Mouse (Mus musculus) C2C12 (cell line): ENCODE measurements around the gene Gm20708. TPM values are rescaled to one million over a fixed set of nuclear protein-coding genes. Genes with fewer than 3 reads are reported as not detected.
A peak's percentile ranks its signal among the peaks of the same experiment; 100 is the strongest.

Experiments used
- H3K27me3 ChIP-seq: one replicate; pipeline ENCODE4 v1.6.1; 2011; ENCODE audit not compliant: control insufficient read depth, insufficient read depth, insufficient read length
- H3K36me3 ChIP-seq: one replicate; pipeline ENCODE4 v1.6.1; 2011; ENCODE audit not compliant: control insufficient read depth, insufficient read depth
- H3K4me3 ChIP-seq: one replicate; pipeline ENCODE4 v1.5.1; 2011; ENCODE audit warnings: mild to moderate bottlenecking, control low read depth; ENCODE audit not compliant: poor library complexity, insufficient read depth, severe bottlenecking
- H3K79me2 ChIP-seq: one replicate; pipeline ENCODE4 v1.6.1; 2011; ENCODE audit not compliant: control insufficient read depth, insufficient read depth
- H3K79me3 ChIP-seq: one replicate; pipeline ENCODE4 v1.6.1; 2011; ENCODE audit warnings: low read depth, control low read depth
- H3ac ChIP-seq: one replicate; pipeline ENCODE3; 2011; ENCODE audit warnings: low read depth; ENCODE audit not compliant: control insufficient read depth, insufficient read length
- CEBPB ChIP-seq: IDR thresholded peaks from one replicate; pipeline ENCODE4 v1.6.1; 2011; ENCODE audit warnings: low read depth, mild to moderate bottlenecking, control low read depth, moderate library complexity
- CTCF ChIP-seq: IDR thresholded peaks from one replicate; pipeline ENCODE4 v1.5.1; 2011; ENCODE audit not compliant: control insufficient read depth, insufficient read depth, insufficient read length
- FOSL1 ChIP-seq: IDR thresholded peaks from one replicate; pipeline ENCODE4 v1.8.0; 2011; ENCODE audit warnings: mild to moderate bottlenecking, low read length; ENCODE audit not compliant: poor library complexity, insufficient read depth, severe bottlenecking
- MAX ChIP-seq: IDR thresholded peaks from one replicate; pipeline ENCODE4 v1.6.1; 2011; ENCODE audit warnings: mild to moderate bottlenecking, control low read depth
- MYOD1 ChIP-seq: IDR thresholded peaks from one replicate; pipeline ENCODE4 v1.6.1; 2011; ENCODE audit warnings: low read depth; ENCODE audit not compliant: control insufficient read depth, insufficient read length
- MYOG ChIP-seq: IDR thresholded peaks from one replicate; pipeline ENCODE4 v1.6.1; 2011; ENCODE audit not compliant: control insufficient read depth, insufficient read length; ENCODE audit errors: extremely low read depth
- USF1 ChIP-seq: IDR thresholded peaks from one replicate; pipeline ENCODE4 v1.6.1; 2011; ENCODE audit warnings: low read depth, mild to moderate bottlenecking, control low read depth, moderate library complexity
- polyA plus RNA-seq: library from polyadenylated mRNA; unstranded; fragments of >200 nt; fragmentation: generic; extraction: Trizol; gene quantifications from one replicate; pipeline ENCODE4 v1.2.1, GENCODE M21; 2012; ENCODE audit warnings: missing spikeins

Gm20708 gene
- polyA plus RNA-seq, 1 experiment: 0.16 TPM

DNA sequence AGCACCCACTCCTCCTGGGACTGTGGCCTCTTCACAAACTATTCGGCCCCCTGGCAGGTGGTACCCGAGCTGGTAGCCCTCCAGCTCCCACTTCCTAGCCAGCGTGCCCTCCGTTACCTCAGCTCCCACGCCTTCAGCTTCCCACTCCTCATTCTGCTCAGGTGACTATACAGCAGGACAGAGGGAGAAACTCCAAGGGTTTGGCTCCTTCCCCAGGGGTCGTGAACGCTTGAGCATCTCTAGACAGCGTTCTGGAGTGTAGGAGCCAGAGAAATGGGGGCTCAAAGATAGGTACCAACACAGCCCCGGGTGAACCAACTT is 18.1 kb upstream of the Gm20708 start:
- Histone ChIP-seq H3K36me3 (no peaks in the 10 kb centered on the region), H3ac (no peak overlapping the region), H3K4me3 (no peak overlapping the region), H3K27me3 (no peaks in the 10 kb centered on the region), H3K79me3 (no peaks in the 10 kb centered on the region), H3K79me2 (no peaks in the 10 kb centered on the region)
- TF ChIP-seq MAX (no peak), CEBPB (no peak), MYOG (no peak), USF1 (no peak)

DNA sequence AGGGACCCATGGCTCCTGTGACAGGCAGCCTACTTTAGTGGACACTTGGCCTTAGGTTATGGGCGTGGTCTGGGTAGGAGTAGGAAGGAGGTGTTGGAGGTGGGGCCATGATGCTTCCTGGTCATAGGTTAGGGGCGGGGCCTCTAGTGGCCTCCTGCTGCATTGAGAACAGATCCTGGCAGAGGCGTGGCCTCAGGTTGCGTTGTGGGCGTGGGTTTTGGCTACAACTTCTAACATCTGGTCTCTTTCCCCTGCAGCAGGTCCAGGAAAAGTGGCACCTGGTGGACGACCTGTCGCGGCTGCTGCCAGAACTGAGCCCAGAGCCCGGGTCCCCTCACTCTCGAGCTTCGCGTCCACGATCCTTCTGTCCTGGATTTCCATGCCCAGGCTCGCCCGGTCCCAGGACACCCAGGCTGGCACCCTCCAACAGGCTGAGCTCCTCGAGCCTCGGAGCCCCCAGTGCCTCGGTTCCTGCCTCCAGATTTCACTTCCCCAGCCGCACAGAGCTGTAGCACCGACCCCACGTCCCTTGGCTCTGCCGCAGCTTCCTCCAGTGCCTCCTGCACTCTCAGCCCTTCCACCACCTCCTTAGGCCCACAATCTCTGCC is 17.1 kb upstream of the Gm20708 start:
- Histone ChIP-seq H3K79me3 (no peaks in the 10 kb centered on the region), H3ac (no peak overlapping the region), H3K79me2 (no peaks in the 10 kb centered on the region), H3K36me3 (no peaks in the 10 kb centered on the region), H3K4me3 (no peak overlapping the region), H3K27me3 (no peaks in the 10 kb centered on the region)
- TF ChIP-seq CEBPB: no peak
- TF ChIP-seq FOSL1: no peak
- no peak for TF ChIP-seq CTCF
- TF ChIP-seq USF1: no peak
- TF ChIP-seq MYOD1: no peak
- TF ChIP-seq MYOG: no peak
- TF ChIP-seq MAX: no peak

DNA sequence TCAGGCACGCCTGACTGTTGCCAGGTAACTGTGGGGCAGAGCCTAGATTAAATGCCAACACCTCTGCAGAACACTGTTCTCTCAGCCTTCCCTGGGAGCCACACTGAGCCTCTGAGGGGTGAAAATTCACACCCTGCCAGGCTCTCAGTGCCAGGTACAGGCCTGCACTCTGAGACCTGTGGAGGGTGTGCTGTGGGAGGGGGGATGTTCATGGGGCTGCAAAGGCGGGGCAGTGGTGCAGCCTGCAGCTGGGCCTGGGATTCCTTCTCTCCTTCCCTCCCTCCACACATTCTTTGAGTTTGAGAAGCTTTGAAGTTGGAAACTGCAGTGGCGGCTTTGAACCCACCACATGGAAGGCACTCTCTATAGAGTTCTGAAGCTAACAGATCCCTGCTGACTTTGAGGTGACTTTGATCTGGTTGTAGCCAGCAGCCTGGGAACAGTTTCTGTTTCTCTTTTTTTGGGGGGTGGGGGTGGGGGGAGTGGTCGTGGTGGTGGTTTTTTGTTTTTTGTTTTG is 15.4 kb upstream of the Gm20708 start:
- H3ac ChIP-seq: no peak overlapping the region
- no peaks in the 10 kb centered on the region for H3K27me3 ChIP-seq

DNA sequence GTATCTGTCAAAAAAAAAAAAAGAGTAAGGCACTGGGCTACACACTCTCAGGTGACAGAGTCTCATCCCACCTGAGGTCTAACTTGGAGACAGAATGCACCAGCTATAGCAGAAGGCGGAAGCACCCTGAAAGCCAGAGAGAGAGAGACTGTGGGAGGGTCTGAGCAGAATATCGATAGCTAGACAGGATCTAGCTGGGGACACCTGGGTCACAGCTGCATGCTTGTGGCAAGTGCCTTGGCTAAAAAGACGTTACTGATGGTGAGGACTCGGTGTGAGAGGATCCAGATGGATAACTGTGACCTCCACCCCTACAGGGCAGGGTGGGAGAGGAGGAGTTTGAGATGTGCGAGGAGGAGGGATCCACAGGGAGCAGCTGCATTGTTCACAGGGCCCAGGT is 12.5 kb upstream of the Gm20708 start:
- H3K79me2 ChIP-seq: no peaks in the 10 kb centered on the region
- H3K4me3 ChIP-seq: no peak overlapping the region
- H3K79me3 ChIP-seq: no peaks in the 10 kb centered on the region
- no peak overlapping the region for H3ac ChIP-seq
- H3K36me3 ChIP-seq: no peaks in the 10 kb centered on the region
- no peaks in the 10 kb centered on the region for H3K27me3 ChIP-seq
- TF ChIP-seq MYOG (no peak), CTCF (no peak), FOSL1 (no peak), CEBPB (no peak), USF1 (no peak), MYOD1 (no peak), MAX (no peak)

More for the DNA sequence above, 15.4 kb upstream of the Gm20708 start:
- no peaks in the 10 kb centered on the region for H3K79me2 ChIP-seq
- no peak overlapping the region for H3K4me3 ChIP-seq
- H3K36me3 ChIP-seq: no peaks in the 10 kb centered on the region
- H3K79me3 ChIP-seq: no peaks in the 10 kb centered on the region
- TF ChIP-seq MAX (no peak), MYOG (no peak), USF1 (no peak), CEBPB (no peak), FOSL1 (no peak), MYOD1 (no peak), CTCF (no peak)

DNA sequence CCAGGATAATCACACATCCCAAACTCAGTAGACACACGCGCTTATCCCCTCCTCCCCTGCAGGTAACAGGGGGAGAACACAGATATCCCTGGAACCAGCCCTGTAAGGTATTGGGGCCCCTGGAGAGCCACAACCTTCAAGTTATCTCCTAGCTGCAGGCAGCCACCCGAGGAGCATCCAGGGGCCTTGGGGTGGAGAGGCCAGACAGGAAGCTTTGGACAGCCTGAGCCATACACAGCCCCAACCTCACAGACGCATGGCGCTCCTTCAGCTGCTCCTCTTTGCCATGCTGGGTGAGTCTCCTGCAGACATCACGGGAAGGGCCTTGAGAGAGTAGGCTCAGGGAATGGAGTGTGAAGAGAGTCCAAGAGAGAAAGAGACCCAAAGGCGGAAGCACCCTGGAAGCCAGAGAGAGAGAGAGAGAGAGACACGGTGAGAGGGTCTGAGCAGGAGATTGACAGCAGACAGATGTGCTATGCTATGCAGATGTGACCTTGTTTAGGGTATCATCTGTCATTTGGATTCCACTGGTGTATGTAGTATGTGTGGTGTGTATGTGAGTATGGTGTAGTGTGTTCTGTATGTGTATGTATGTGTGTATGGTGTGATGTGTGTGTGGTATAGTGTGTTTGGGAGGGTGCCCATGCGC is 11.8 kb upstream of the Gm20708 start, which contains the start of gene 6030468B19Rik:
6030468B19Rik (plus strand) TSS at position 150 of the 649 bp plus-strand sequence.
- Histone ChIP-seq H3K79me3 (no peaks in the 10 kb centered on the region), H3K79me2 (no peaks in the 10 kb centered on the region), H3K36me3 (no peaks in the 10 kb centered on the region), H3ac (no peak within 1 kb of the TSS), H3K4me3 (no peak within 1 kb of the TSS), H3K27me3 (no peaks in the 10 kb centered on the region)
- peak; percentile 71 for TF ChIP-seq MYOD1
- TF ChIP-seq CTCF: no peak

DNA sequence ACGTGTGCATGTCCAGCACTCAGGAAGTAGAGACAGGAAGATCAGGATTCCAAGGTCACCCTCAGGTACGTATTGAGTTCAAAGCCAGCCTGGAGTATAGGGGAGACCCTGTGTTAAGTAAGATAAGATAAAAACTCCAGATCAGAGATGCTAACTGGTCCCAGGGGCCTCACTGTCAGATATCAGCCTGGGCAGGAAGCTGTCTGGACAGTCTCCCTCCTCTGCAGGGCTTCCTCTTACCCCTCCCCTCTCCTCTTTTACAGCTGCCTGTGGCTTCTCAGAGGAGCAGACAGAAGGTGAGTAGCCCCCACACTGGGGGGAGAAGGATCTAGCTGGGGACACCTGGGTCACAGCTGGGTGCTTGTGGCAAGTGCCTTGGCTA is 11.3 kb upstream of the Gm20708 start:
- no peak overlapping the region for H3K4me3 ChIP-seq
- H3K79me3 ChIP-seq: no peaks in the 10 kb centered on the region
- TF ChIP-seq MYOD1 (no peak), MAX (no peak), USF1 (no peak), CTCF (no peak), MYOG (no peak)
- no peaks in the 10 kb centered on the region for H3K79me2 ChIP-seq
- H3ac ChIP-seq: no peak overlapping the region
- no peaks in the 10 kb centered on the region for H3K27me3 ChIP-seq
- no peaks in the 10 kb centered on the region for H3K36me3 ChIP-seq
